In genomic region chr6:47287722-47288121, GRCm38 (mm10) we compare ENCODE assay signal across 24 mouse cellular contexts.
DNase-seq lines count a peak whose midpoint lies in the region; ATAC-seq and TF ChIP-seq lines count a peak whose summit lies in the region.
"Had no signal": no experiment of that assay in that cellular context is flagged by ENCODE, and none has a peak within 500 bp of the region (broad histone marks: within the 10 kb centered on the region; RNA-seq: fewer than 3 reads in every experiment).

No protein-coding gene starts in this region.

- no peaks in the 10 kb centered on the region; the same call in none of the 2 replicates for H3K4me1 ChIP-seq in forebrain, embryonic 14.5 days (ENCODE audit: control insufficient read depth, insufficient read depth, low read length)
- H3K4me1 ChIP-seq in forebrain, embryonic 10.5 days, result peaks cover 50% of the 10 kb centered on the region
- peaks cover 22% of the 10 kb centered on the region; the same call in 1 of the 2 replicates for H3K4me1 ChIP-seq in midbrain, embryonic 13.5 days (replicated peaks)
- peaks cover 2% of the 10 kb centered on the region for H3K4me1 ChIP-seq in midbrain, embryonic 11.5 days (ENCODE audit: control insufficient read depth, insufficient read depth, low read length)
- H3K4me1 ChIP-seq in forebrain, postnatal 0 days (ENCODE audit: insufficient read depth), result peaks cover 13% of the 10 kb centered on the region; the same call in 1 of the 2 replicates
- H3K4me1 ChIP-seq in midbrain, postnatal 0 days (ENCODE audit: insufficient read depth, low read length), result no peaks in the 10 kb centered on the region

- no peak for TF ChIP-seq CTCF in forebrain, postnatal 0 days (IDR thresholded peaks at IDR 0.05; ENCODE audit: low read depth)
- TF ChIP-seq CTCF in midbrain, postnatal 0 days (IDR thresholded peaks at IDR 0.05), result no peak

- DNase-seq in forebrain, embryonic 14.5 days (ENCODE audit: low spot score), result peak; percentile 63
- DNase-seq in forebrain, embryonic 10.5 days (ENCODE audit: extremely low spot score, low spot score), result no peak
- no peak for DNase-seq in midbrain, embryonic 11.5 days (ENCODE audit: low spot score, missing footprints)
- no peak for DNase-seq in forebrain, postnatal 0 days
- no peak for DNase-seq in midbrain, postnatal 0 days (ENCODE audit: low spot score)
- DNase-seq in urinary bladder, adult 2 months (ENCODE audit: low spot score), result no peak
- DNase-seq: adrenal gland, adult 8-10 months; cerebellum, adult 11 months; cerebellum, adult 9-10 months; gastrocnemius, postnatal 14 days; kidney, postnatal 14 days; layer of hippocampus, adult 9-11 months; liver; lung, embryonic 14.5 days; lung, postnatal 14 days; thymus, adult 2 months; thymus, postnatal 4 days had no signal

- no peak overlapping the region for H3K9ac ChIP-seq in forebrain, embryonic 14.5 days (ENCODE audit: low read length)
- H3K9ac ChIP-seq in midbrain, embryonic 13.5 days (replicated peaks), result no peak overlapping the region
- no peak overlapping the region for H3K9ac ChIP-seq in midbrain, embryonic 11.5 days (ENCODE audit: low read length)
- no peak overlapping the region for H3K9ac ChIP-seq in forebrain, postnatal 0 days
- H3K9ac ChIP-seq in midbrain, postnatal 0 days (replicated peaks; ENCODE audit: low read length, poor library complexity, severe bottlenecking), result no peak overlapping the region
- H3K9ac ChIP-seq: embryonic facial prominence, embryonic 13.5 days; liver, embryonic 14.5 days; lung, embryonic 14.5 days; neural tube, embryonic 12.5 days had no signal

- ATAC-seq in forebrain, embryonic 14.5 days, result no peak
- ATAC-seq in midbrain, embryonic 13.5 days, result no peak
- no peak for ATAC-seq in midbrain, embryonic 11.5 days (ENCODE audit: low FRiP score)
- ATAC-seq in forebrain, postnatal 0 days, result peak; percentile 85; the same call in 1 of the 2 replicates
- ATAC-seq in midbrain, postnatal 0 days (ENCODE audit: low FRiP score), result no peak
- no peak for ATAC-seq in frontal cortex, adult (ENCODE audit: low TSS enrichment)
- ATAC-seq: intestine, postnatal 0 days had no signal

- H3K27me3 ChIP-seq in forebrain, embryonic 14.5 days (replicated peaks; ENCODE audit: control insufficient read depth, insufficient read depth, low read length), result no peaks in the 10 kb centered on the region
- no peaks in the 10 kb centered on the region for H3K27me3 ChIP-seq in forebrain, embryonic 10.5 days (ENCODE audit: poor library complexity, severe bottlenecking)
- H3K27me3 ChIP-seq in midbrain, embryonic 13.5 days, result no peaks in the 10 kb centered on the region
- H3K27me3 ChIP-seq in midbrain, embryonic 11.5 days (ENCODE audit: control insufficient read depth, insufficient read depth, low read length), result no peaks in the 10 kb centered on the region
- no peaks in the 10 kb centered on the region for H3K27me3 ChIP-seq in forebrain, postnatal 0 days (ENCODE audit: insufficient read depth, low read length)
- no peaks in the 10 kb centered on the region for H3K27me3 ChIP-seq in midbrain, postnatal 0 days (ENCODE audit: insufficient read depth, low read length)
- H3K27me3 ChIP-seq: embryonic facial prominence, embryonic 13.5 days; neural tube, embryonic 12.5 days had no signal

- no peak overlapping the region for H3K4me3 ChIP-seq in forebrain, embryonic 14.5 days (ENCODE audit: low read depth, low read length)
- no peak overlapping the region for H3K4me3 ChIP-seq in forebrain, embryonic 10.5 days
- H3K4me3 ChIP-seq in midbrain, embryonic 13.5 days (replicated peaks), result no peak overlapping the region
- no peak overlapping the region for H3K4me3 ChIP-seq in midbrain, embryonic 11.5 days (ENCODE audit: low read depth, low read length)
- H3K4me3 ChIP-seq in forebrain, postnatal 0 days (ENCODE audit: low read depth, low read length), result no peak overlapping the region
- no peak overlapping the region for H3K4me3 ChIP-seq in midbrain, postnatal 0 days (ENCODE audit: low read depth, low read length)
- H3K4me3 ChIP-seq: embryonic facial prominence, embryonic 13.5 days; neural tube, embryonic 12.5 days had no signal

- WGBS in forebrain, embryonic 14.5 days, result 57% methylated on average over 1 of the region's 1 CpGs
- 85% methylated on average over 1 of the region's 1 CpGs for WGBS in forebrain, embryonic 10.5 days
- WGBS in midbrain, embryonic 13.5 days, result 60% methylated on average over 1 of the region's 1 CpGs
- 79% methylated on average over 1 of the region's 1 CpGs for WGBS in midbrain, embryonic 11.5 days
- WGBS in forebrain, postnatal 0 days, result 16% methylated on average over 1 of the region's 1 CpGs
- 15% methylated on average over 1 of the region's 1 CpGs for WGBS in midbrain, postnatal 0 days

- no peaks in the 10 kb centered on the region for H3K36me3 ChIP-seq in forebrain, embryonic 14.5 days (ENCODE audit: control insufficient read depth, insufficient read depth, low read length)
- peaks cover 44% of the 10 kb centered on the region for H3K36me3 ChIP-seq in forebrain, embryonic 10.5 days (replicated peaks)
- H3K36me3 ChIP-seq in midbrain, embryonic 13.5 days, result no peaks in the 10 kb centered on the region
- H3K36me3 ChIP-seq in midbrain, embryonic 11.5 days (ENCODE audit: control insufficient read depth, insufficient read depth, low read length), result no peaks in the 10 kb centered on the region
- H3K36me3 ChIP-seq in forebrain, postnatal 0 days (ENCODE audit: insufficient read depth), result no peaks in the 10 kb centered on the region
- no peaks in the 10 kb centered on the region for H3K36me3 ChIP-seq in midbrain, postnatal 0 days (ENCODE audit: insufficient read depth, low read length)
- H3K36me3 ChIP-seq: embryonic facial prominence, embryonic 13.5 days; G1E; neural tube, embryonic 12.5 days had no signal

- no peak overlapping the region for H3K4me2 ChIP-seq in forebrain, embryonic 14.5 days (ENCODE audit: low read length)
- no peak overlapping the region for H3K4me2 ChIP-seq in midbrain, embryonic 13.5 days (replicated peaks)
- H3K4me2 ChIP-seq in midbrain, embryonic 11.5 days, result no peak overlapping the region
- H3K4me2 ChIP-seq in forebrain, postnatal 0 days (ENCODE audit: low read depth), result no peak overlapping the region
- H3K4me2 ChIP-seq in midbrain, postnatal 0 days (ENCODE audit: low read depth, low read length, poor library complexity, severe bottlenecking), result no peak overlapping the region
- H3K4me2 ChIP-seq: embryonic facial prominence, embryonic 13.5 days; lung, embryonic 14.5 days; neural tube, embryonic 12.5 days had no signal

- H3K9me3 ChIP-seq in forebrain, embryonic 14.5 days (replicated peaks; ENCODE audit: control insufficient read depth, low read length), result no peaks in the 10 kb centered on the region
- no peaks in the 10 kb centered on the region for H3K9me3 ChIP-seq in forebrain, embryonic 10.5 days
- no peaks in the 10 kb centered on the region for H3K9me3 ChIP-seq in midbrain, embryonic 13.5 days
- no peaks in the 10 kb centered on the region for H3K9me3 ChIP-seq in midbrain, embryonic 11.5 days (ENCODE audit: control insufficient read depth, low read length)
- no peaks in the 10 kb centered on the region for H3K9me3 ChIP-seq in forebrain, postnatal 0 days (ENCODE audit: low read length)
- no peaks in the 10 kb centered on the region for H3K9me3 ChIP-seq in midbrain, postnatal 0 days (ENCODE audit: low read length)
- H3K9me3 ChIP-seq: embryonic facial prominence, embryonic 13.5 days; G1E; neural tube, embryonic 12.5 days had no signal

- peak overlapping the region; percentile 60 for H3K27ac ChIP-seq in forebrain, embryonic 14.5 days (ENCODE audit: low read depth, low read length)
- H3K27ac ChIP-seq in forebrain, embryonic 10.5 days, result no peak overlapping the region
- peak overlapping the region; percentile 47 for H3K27ac ChIP-seq in midbrain, embryonic 13.5 days
- no peak overlapping the region for H3K27ac ChIP-seq in midbrain, embryonic 11.5 days (ENCODE audit: low read depth, low read length)
- peak overlapping the region; percentile 84 for H3K27ac ChIP-seq in forebrain, postnatal 0 days (ENCODE audit: low read depth, low read length)
- peak overlapping the region; percentile 48 for H3K27ac ChIP-seq in midbrain, postnatal 0 days (ENCODE audit: low read depth, low read length)
- H3K27ac ChIP-seq: embryonic facial prominence, embryonic 13.5 days; liver, embryonic 14.5 days; neural tube, embryonic 12.5 days had no signal

Comparison
In these comparisons a context has a peak if more than half of its experiments do, and no peak if none do; other contexts are left out.
1. H3K27ac ChIP-seq: peak in forebrain, embryonic 14.5 days (single experiment), midbrain, embryonic 13.5 days (single experiment), forebrain, postnatal 0 days (single experiment) and midbrain, postnatal 0 days (single experiment); none in forebrain, embryonic 10.5 days (single experiment) and midbrain, embryonic 11.5 days (single experiment).